Mouse (Mus musculus): ENCODE measurements around the gene Usp16.
"Not testable (repeated sequence)": the region's sequence is repeated elsewhere in the genome, so short reads cannot be mapped to it uniquely, and the experiment has no call there.

The Usp16 gene

GRCm38 (mm10) chr16:87486739-87487138, 32.2 kb downstream of the Usp16 start:
- DNase-seq (ENCODE audit: low read depth, low spot score), result no peak

DNA sequence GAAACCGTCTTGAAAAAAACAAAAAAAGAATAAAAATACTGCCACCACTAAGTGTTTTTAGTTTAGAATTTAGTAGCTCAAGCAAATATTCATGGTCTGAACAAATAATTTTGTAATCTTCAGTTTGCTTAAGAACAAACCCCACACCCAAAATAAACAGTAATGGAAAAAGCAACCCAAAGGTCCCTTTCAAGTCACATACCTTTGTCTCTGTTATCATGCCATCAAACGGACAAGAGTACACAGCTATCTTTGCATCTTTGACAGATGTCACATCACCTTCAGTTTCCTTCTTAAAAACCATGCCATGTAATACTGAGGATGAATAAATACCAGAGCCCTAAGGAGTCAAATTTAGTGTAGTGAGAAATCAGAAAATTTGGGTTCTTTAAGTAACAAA, 34.1 kb downstream of the Usp16 start:
- DNase-seq (ENCODE audit: low read depth, low spot score), result no peak

DNA sequence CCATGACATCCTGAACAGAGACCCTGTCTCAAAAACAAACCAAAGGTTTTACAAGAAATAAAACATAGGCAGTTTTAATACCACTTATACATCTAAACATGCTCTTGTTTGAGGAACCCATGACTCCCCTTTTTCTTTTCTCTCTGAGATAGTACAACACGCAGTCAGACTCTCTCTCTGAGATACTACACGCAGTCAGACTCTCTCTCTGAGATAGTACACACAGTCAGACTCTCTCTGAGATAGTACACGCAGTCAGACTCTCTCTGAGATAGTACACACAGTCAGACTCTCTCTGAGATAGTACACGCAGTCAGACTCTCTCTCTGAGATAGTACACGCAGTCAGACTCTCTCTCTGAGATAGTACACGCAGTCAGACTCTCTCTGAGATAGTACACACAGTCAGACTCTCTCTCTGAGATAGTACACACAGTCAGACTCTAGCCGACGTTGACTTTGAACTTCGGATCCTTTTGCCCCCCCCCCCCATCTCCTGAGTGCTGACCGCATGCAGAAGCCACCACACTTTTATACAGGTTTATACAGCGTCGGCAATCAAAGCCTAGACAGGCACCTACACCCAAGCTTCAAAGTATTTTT, 37.8 kb downstream of the Usp16 start:
- DNase-seq (ENCODE audit: low read depth, low spot score), result not testable (repeated sequence)

DNA sequence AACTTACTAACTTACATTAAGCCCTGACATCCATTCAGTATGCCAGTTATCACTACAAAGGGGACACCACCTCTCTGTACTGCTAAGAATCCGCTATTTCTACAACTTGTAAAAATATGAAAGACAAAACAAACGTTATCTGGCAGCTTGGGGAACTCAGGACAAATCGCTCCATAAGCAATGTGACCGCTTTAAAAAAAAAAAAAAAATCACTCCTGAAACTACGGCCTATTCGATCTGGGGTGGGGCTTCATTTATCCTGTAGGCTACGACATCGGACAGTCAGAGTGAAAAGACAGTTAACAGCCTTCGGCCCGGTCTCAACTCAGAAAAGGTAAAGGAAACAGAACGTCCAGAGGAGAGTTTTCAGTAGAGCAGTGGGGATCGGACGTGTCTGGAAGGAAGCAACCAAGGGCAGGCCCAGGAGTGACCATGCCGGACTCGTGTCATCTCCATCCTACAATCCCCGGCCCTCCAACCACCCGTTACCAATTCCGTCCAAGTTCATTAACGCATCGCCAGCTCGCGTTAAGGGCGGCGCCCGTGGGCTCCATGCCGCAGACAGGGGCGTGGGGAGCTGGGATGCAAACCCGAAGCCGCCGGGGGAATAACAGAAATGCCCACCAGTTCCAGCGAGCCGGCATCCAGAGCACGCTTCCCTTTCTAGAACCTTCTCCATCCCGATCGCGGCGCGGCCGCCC, 40.6 kb downstream of the Usp16 start:
- DNase-seq (ENCODE audit: low read depth, low spot score), result peak; percentile 8

- peak; percentile 89 for DNase-seq (ENCODE audit: low read depth, low spot score)
These were observed 41.4 kb downstream of the Usp16 start, which contains the start of gene Cct8 for GRCm38 (mm10) chr16:87495716-87496447. Gene Cct8, minus strand, starts transcription at chr16:87495873.

DNA sequence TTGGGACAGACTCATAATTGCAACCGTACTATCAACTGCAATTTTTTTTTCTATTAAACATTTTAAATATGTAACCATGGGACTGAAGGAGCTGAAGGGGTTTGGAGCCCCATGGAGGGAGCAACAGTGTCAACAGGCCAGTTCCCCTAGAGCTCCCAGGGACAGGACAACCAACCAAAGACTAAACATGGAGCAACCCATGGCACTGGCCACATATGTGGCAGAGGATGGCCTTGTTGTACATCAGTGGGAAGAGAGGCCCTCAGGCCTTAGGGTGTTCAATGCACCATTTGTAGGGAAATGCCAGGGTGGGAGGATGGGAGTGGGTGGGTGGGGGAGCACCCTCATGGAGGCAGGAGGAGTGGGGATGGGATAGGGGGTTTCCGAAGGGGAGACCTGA, 42.2 kb downstream of the Usp16 start:
- no peak for DNase-seq (ENCODE audit: low read depth, low spot score)

GRCm38 (mm10) chr16:87497171-87497570, 42.7 kb downstream of the Usp16 start:
- DNase-seq (ENCODE audit: low read depth, low spot score), result no peak

- DNase-seq (ENCODE audit: low read depth, low spot score), result no peak
These were observed 45.1 kb downstream of the Usp16 start for GRCm38 (mm10) chr16:87499556-87499955.

DNA sequence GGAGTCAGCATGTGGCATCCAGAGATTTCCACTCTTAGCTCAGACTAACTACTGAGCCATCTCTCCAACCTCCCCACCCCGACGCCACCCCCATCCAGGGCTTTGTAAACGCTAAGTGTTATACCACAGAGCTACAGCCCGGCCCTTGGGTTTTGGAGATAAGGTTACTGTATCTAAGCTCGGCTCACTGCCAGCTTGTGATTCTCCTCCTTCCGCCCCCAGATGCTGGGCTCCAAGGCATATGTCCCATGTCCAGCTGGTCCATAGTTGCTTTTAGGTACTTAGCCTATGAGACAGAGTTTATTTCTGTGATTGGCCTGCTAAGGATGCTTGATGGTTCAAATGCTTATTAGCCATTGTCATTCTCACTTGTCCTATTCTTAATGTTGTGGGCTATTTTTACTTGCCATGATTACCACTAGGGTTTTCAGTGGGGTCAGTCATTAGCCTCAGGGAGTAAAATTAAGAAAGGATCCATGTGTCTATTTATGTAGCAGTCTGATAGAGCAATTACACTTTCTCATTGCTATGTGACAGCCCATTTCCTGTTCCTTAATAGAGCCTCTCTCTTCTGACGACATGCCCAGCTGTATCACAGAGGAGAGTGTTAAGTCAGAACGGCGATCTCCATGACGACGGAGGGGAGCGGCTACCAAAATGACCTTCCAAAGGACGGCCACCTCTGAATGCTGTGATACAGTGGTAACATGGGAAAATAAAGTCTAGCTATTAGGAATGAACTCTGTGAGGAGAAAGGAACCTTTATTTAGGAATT, 47.0 kb downstream of the Usp16 start:
- no peak for DNase-seq (ENCODE audit: low read depth, low spot score)

GRCm38 (mm10) chr16:87511706-87512105, 57.2 kb downstream of the Usp16 start:
- no peak for DNase-seq (ENCODE audit: low read depth, low spot score)

DNA sequence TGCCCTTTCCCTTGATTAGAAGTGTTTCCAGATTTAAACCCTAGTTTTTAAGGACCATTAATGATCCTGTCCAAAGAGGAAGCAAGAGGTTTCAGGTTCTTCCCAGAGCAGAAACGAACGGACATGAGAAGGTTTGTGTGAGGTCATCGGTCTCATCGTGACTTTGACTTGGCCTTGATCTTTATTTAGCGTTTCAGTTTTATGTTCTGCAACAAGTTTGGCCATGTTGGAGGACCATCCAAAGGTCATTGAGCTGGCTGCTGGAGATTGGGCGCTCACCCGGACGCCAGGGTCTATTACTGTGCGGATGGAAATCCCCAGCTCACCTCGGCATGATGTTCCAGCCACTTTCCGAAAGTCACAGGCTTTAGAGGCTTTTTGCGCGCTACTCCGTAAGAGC, 57.8 kb downstream of the Usp16 start:
- DNase-seq (ENCODE audit: low read depth, low spot score), result no peak

DNA sequence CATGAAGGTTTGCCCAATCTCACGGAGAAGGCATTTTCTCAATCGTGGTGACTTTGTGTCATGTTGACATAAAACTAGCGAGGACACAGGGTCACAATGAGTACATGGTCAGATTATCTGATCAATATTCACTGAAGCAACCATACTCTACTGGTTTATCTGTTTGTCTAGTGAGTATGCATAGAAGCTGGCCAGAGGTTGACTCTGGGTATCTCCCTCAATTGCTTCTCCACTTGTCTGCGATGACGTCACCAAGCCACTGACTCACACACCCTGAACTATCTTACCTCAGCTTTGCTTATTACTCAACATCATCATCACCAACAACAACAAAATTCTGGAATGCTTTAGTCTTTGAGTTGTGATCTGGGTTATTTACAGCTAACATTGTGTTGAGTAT, 69.7 kb downstream of the Usp16 start:
- DNase-seq (ENCODE audit: low read depth, low spot score), result no peak

DNA sequence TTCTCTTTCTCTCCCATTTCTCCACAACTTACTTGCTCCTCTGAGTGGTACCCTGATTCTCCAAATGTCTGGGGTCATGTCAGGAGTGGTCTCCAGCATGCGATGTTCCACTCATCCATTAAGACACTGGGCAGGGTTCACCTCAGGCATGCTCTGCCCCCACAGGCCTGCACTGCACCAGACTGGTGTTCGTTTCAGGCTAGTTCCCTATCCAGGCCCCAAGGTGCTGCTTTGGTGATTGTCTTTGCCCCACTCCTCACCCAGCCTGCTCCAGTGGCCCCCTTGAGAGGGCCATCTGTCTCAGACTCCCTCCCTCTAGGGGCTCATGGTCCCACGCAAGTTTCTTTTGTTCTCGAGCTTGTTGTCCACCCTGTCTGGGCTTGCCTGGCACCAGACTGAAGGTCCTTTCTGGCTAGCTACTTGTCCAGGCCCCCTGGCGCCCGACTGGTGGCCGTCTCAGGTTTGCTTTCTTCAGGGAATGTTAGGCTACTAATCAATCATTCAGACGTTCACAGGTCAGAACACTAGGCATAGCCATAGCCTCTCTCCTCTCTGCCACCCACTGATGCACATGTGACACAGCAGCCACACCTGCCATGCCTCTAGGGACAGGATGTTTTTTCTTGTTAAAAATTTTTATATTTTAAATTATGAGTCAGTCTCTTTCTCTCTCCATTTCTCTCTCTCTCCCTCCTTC, 73.2 kb downstream of the Usp16 start:
- DNase-seq (ENCODE audit: low read depth, low spot score), result no peak

- no peak for DNase-seq (ENCODE audit: low read depth, low spot score)
These were observed 74.3 kb downstream of the Usp16 start for GRCm38 (mm10) chr16:87528755-87529154.
